Mouse (Mus musculus) 3134 (cell line): ENCODE results near the gene Reg3b.
"Not testable (repeated sequence)": the region's sequence is repeated elsewhere in the genome, so short reads cannot be mapped to it uniquely, and the experiment has no call there.

ENCODE experiments used
- DNase-seq: peaks from one replicate; pipeline ENCODE4 v3.0.0-alpha.2; 2011; ENCODE audit warnings: low spot score; ENCODE audit not compliant: insufficient read length; ENCODE audit errors: extremely low read depth

Reg3b gene

DNA sequence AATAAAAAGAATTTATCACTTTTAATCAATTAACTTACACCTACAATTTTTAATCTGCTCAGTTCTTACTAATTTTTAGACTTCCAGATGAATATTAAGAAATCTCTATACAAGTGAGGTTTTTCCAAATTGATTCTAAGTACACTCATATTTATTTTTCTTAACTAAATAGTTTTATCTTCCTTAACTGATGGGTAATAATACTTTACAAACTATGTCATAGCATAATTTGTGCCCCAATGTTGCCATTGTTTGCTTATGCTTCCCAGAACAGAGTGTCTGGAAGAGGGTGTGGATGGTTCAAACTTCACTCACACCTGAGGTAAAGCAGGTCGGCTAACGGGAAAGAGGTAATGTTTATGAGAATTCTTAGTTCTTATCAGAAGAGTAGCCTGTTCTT is at the start of gene Reg3b:
Reg3b (plus strand) TSS at position 301 of the 400 bp plus-strand sequence.
- no peak for DNase-seq

DNA sequence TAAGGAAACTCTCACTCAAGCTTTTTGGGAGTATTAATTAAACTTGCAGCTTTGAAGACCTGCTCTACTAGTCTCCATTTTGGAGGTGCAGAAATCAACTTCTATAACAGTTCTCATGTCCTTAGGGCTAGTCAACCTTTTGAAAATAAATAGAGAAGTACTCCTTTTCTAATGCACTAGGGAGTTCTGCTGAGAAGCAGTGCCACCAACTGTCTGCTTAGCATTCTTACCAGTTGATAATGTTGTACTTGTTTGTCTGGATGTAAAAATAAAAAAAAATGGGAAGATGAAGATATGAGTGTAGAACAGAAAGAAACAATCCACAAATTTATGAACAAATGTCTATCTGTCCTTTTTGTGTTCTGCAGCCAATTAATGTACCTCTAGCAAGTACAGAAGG is 42.7 kb upstream of the Reg3b start:
- no peak for DNase-seq

DNA sequence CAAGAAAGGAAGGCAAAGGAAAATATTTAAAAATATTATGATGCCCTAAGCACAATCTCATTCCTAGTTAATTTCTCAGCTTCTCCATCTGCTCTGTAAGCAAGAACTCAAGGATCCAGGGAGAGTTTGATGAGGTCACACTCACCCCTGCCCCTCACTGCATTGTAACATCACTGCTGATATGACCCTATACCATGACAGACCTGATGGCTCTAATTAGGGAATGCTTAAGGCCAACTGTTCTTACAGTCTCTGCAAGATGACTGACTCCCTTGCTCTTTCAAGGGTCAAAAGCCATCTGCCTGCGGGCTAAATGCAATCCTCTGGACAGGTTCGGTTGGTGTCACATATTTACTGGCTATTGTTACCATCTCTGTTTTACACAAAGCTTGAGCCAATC is 41.3 kb upstream of the Reg3b start:
- no peak for DNase-seq

DNA sequence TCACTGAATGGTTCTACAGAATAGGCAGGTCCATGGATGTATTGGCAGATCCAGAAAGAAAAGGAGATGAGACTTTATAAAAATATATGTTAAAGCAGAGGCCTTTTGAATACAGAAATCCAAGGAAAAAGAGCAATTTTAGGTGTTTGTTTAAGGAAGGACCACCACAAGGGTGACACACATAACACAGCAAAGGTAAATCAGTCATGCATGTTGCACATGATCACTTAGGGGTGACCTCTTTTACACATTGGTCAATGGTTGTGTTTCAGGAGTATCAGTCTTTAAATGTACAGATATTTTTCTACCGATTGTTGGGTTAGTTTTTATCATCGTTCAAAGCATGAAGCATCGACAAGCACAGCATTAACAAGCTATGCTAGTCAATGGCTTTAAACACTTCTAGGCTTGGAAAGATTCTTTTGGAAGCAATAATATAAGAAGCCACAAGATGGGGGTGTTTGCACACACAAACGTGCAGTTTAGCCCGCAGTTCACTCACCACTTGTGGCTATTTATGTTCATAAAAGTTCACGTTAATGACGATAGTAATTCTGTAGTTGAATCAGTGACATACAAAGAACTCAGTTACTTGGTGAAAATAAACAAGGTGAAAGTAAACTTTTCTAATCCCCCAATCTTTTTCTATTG is 38.4 kb upstream of the Reg3b start:
- no peak for DNase-seq

DNA sequence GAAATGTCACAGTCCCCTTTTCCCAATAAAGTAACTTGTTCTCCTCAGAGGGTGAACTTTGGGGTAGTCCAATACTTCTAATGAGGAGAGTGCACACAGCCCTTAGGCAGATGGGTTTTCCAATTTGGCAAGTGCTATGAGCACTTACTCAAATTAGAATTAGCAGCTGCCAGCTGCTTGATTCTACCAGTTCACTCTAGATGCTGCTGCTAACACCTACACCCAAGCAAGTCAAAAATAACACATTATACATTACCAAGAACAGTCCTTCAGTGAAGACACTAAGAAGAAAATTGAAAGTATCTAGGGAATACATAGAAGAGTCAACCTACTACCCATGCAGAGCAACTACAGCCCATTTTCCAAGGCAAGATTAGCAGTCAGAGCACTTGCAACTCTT is 30.2 kb upstream of the Reg3b start:
- DNase-seq = no peak

DNA sequence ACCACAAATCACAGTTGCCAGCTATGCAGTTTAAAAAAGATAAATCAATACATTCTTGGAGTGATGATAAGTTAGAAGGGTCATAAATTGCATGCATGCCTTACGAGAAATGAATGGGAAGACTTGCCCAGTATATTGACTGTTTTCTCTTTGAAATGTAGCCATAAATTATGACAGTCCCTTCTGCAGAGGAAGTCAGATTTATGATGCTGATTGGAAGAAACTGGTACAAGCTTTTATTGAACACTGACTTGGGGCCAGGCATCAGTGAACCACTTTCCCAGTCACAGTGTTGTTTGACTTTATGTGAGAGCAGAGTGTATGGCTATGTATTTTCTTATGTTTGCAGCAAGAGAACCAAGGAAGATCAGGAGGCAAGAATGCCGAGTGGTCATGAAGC is 28.8 kb upstream of the Reg3b start:
- DNase-seq = no peak

DNA sequence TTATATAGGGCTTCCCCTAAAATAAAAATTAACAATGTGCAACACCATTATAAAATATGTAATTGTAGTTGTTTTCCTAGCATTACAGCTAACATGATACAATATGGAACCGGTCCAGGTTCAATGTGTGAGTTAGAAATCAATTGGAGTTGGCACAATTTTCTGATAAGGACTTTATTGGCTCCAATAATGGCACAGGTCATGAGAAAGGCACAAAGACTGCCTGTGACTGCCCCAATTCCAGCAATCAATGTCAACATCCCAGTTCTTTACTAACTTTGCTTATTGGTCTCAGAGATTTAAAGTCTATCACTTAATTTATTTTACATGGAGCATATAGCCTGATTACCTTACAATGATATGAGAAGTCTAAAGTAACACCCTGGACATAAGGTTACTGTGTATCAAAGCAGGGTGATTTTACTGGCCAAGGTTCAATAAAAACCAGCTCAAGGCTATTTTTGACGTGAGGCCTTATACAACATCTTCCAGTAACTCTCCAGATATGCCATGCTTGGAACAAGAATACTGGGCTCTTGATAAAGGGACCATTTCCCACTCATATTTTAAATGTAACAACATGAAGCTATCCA is 8.4 kb upstream of the Reg3b start:
- DNase-seq = no peak

DNA sequence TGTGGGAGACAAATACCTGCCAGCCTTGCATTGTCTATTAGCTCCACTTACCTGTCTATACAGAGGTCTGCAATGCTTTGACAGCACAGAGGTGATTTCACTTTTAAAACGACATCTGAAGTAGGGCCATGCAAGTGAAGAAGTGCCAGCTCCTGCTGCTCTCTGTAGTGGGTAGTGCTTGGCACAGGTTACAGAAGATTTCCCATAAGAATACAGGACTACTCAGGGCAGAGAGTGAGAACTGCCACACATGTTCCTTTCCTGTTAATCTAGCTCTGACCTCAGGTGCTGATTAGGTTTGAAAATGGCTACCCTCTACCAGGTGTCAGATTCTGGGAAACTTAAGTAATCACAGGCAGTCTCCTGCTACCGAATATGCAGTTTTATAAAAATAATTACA is 8.3 kb downstream of the Reg3b start, which contains the start of gene Reg3d:
Reg3d (minus strand) TSS at position 101 of the 400 bp plus-strand sequence.
- DNase-seq = no peak

DNA sequence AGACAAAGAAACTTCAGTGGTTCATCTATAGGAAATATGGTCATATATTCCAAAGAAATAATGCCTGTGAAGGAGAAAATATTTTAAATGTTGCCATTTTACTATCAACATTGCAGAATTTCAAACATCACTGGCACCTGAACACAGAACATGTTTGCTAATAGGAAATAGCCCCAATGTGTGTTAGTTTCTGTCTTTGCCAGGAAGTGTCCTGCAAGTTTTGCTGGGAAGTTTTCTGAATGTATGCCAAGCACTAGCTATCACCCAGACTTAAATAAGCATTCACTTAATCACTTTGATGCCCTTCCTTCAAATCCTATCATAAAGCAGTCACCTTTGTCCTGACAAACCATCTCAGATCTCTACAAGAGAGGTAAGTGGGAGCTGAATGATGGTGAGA is 10.0 kb downstream of the Reg3b start, which contains the start of gene Reg3a:
Reg3a (plus strand) TSS at position 301 of the 400 bp plus-strand sequence.
- DNase-seq = no peak

DNA sequence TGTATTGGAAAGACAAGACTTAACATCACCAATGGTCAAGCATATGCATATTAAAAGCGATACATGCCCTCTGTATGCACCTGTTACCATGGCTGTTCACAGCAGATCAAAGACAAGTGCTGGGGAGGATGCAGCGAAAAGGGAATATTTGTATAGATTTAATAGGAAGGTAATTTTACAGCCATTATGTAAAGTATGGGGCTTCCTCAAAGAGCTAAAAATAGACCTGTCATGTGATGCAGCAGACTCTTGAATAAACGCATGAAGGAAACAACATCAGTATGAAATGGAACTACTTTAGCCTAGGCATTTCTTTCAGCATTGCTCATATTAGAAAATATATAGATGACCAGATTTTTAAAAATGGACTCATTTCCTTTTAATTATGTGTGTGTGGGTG is 15.2 kb downstream of the Reg3b start:
- DNase-seq = no peak

DNA sequence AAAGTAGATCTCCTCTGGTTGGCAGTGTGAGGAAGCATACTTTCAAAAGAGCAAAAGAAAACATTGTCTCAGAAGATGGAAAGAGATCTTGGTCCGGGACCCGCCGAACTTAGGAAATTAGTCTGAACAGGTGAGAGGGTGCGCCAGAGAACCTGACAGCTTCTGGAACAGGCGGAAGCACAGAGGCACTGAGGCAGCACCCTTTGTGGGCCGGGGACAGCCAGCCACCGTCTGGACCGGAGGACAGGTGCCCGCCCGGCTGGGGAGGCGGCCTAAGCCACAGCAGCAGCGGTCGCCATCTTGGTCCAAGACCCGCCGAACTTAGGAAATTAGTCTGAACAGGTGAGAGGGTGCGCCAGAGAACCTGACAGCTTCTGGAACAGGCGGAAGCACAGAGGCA is 24.9 kb downstream of the Reg3b start, which contains the start of gene Reg2:
Reg2 (plus strand) TSS at position 301 of the 400 bp plus-strand sequence.
- DNase-seq = not testable (repeated sequence)

DNA sequence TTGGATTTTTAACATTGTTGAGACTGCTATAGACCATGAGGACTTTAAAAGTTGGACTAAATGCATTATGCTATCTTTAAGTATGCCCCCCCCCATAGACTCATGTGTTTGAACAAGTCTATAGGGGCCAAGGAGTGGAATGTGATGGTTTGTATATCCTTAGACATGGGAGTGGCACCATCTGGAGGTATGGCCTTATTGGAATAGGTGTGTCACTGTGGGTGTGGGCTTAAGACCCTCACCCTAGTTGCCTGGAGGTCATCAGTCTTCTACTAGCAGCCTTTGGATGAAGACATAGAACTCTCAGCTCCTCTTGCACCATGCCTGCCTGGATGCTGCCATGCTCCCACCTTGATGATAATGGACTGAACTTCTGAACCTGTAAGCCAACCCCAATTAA is 52.0 kb downstream of the Reg3b start, which contains the start of gene Reg1:
Reg1 (plus strand) TSS at position 301 of the 400 bp plus-strand sequence.
- DNase-seq = not testable (repeated sequence)
